Mouse (Mus musculus): ENCODE measurements around the gene Mapk8ip1. TPM values are rescaled to one million over a fixed set of nuclear protein-coding genes. Genes with fewer than 3 reads are reported as not detected.

Gene Mapk8ip1
- polyA plus RNA-seq, 1 experiment from 2014 or later: 19.4 TPM

Other genes starting within 250 kb of the Mapk8ip1 start
- 41.6 and 45.8 TPM in 2 replicates for gene Pex16, start 26.6 kb downstream of the Mapk8ip1 start, polyA plus RNA-seq (2015; fragmentation: Nextera tagmentation; extraction: Ambion mirVana)
- 10.0 and 11.8 TPM in 2 replicates for gene Large2, start 26.4 kb downstream of the Mapk8ip1 start, polyA plus RNA-seq (2015; fragmentation: Nextera tagmentation; extraction: Ambion mirVana)
- gene 1700029I15Rik, start 18.7 kb downstream of the Mapk8ip1 start, polyA plus RNA-seq (2015; fragmentation: Nextera tagmentation; extraction: Ambion mirVana): 2.9 and 3.0 TPM in 2 replicates
- 14.5 and 15.8 TPM in 2 replicates for gene Cry2, start 32.8 kb upstream of the Mapk8ip1 start, polyA plus RNA-seq (2015; fragmentation: Nextera tagmentation; extraction: Ambion mirVana)
- gene Slc35c1, start 59.3 kb upstream of the Mapk8ip1 start, polyA plus RNA-seq (2015; fragmentation: Nextera tagmentation; extraction: Ambion mirVana): 37.3 and 44.5 TPM in 2 replicates
- 4.1 and 4.5 TPM in 2 replicates for gene Chst1, start 198.4 kb upstream of the Mapk8ip1 start, polyA plus RNA-seq (2015; fragmentation: Nextera tagmentation; extraction: Ambion mirVana)